Mouse (Mus musculus) liver, embryonic 11.5 days (tissue): ENCODE data around the gene Gm7347. TPM values are rescaled to one million over a fixed set of nuclear protein-coding genes. Genes with fewer than 3 reads are reported as not detected.
"Not testable (repeated sequence)": the region's sequence is repeated elsewhere in the genome, so short reads cannot be mapped to it uniquely, and the experiment has no call there.

ENCODE experiments used
- ATAC-seq: fragments of 200-750 bp; cut with Nextera tagmentation; replicated peaks from 2 replicates; pipeline ENCODE4 v1.8.0; 2017; ENCODE audit warnings: moderate number of reproducible peaks, mild to moderate bottlenecking, moderate TSS enrichment, moderate library complexity; ENCODE audit not compliant: low FRiP score
- DNase-seq: peaks from one replicate; pipeline ENCODE4 v3.0.0-alpha.2; 2017; ENCODE audit warnings: low spot score
- H3K27ac ChIP-seq: fragments of 300-500 bp; sonication (generic); 2 replicates; pipeline ENCODE4 v1.5.1; 2014; ENCODE audit warnings: mild to moderate bottlenecking, low read depth, low read length, control low read depth
- H3K27me3 ChIP-seq: fragments of 300-500 bp; sonication (generic); replicated peaks from 2 replicates; pipeline ENCODE4 v1.6.1; 2014; ENCODE audit warnings: low read length, mixed read lengths; ENCODE audit not compliant: control insufficient read depth, insufficient read depth
- H3K36me3 ChIP-seq: fragments of 300-500 bp; sonication (generic); 2 replicates; pipeline ENCODE4 v1.6.1; 2014; ENCODE audit warnings: mild to moderate bottlenecking, low read length, moderate library complexity, mixed read lengths; ENCODE audit not compliant: control insufficient read depth, insufficient read depth
- H3K4me1 ChIP-seq: fragments of 300-500 bp; sonication (generic); replicated peaks from 2 replicates; pipeline ENCODE4 v1.6.1; 2014; ENCODE audit warnings: low read length, mixed read lengths; ENCODE audit not compliant: control insufficient read depth, insufficient read depth
- H3K4me2 ChIP-seq: fragments of 300-500 bp; sonication (generic); 2 replicates; pipeline ENCODE4 v1.6.1; 2014; ENCODE audit warnings: mild to moderate bottlenecking, control low read depth, moderate library complexity
- H3K4me3 ChIP-seq: fragments of 300-500 bp; sonication (generic); 2 replicates; pipeline ENCODE4 v1.5.1; 2014; ENCODE audit warnings: low read depth, low read length, control low read depth
- H3K9ac ChIP-seq: fragments of 300-500 bp; sonication (generic); 2 replicates; pipeline ENCODE4 v1.6.1; 2014; ENCODE audit warnings: low read depth, low read length, control low read depth
- H3K9me3 ChIP-seq: fragments of 300-500 bp; sonication (generic); 2 replicates; pipeline ENCODE4 v1.6.1; 2016; ENCODE audit warnings: low read length, inconsistent platforms, mixed read lengths; ENCODE audit not compliant: control insufficient read depth
- WGBS: fragments of 180-500 bp; shearing (Covaris S2); extraction: QIAGEN DNeasy Blood & Tissue Kit; methylation state at CpG from one replicate; pipeline ENCODE4 v1.1.7; 2014; 5-methylcytosine and 5-hydroxymethylcytosine counted together
- polyA plus RNA-seq: library from polyadenylated mRNA; unstranded; fragments of >200 nt; fragmentation: Nextera tagmentation; extraction: Ambion mirVana; gene quantifications from 2 replicates; pipeline ENCODE4 v1.2.1, GENCODE M21; 2014

Gene Gm7347
- not detected in 2 replicates for polyA plus RNA-seq

DNA sequence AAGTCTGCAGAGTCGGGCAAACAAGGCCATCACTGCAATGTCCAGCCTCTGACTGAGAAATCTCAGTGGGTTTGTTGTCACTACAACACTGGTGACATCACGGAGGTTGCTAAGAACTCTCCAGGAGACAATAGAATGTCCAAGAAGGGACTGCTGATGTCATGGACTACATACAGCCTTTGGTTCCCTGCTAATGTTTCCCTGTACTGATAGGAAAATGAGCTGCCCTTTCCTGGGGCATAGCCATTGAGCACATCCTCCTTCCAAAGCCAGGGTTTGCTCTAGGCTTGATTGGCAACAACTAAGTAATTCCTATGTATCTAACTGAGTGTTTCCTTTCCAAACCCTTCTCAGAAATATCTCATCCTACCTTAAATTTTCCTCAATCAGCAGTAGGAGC lies at the start of gene Gm7347:
TSS of gene Gm7347 (minus strand) at position 101 of the 400 bp plus-strand sequence.
- H3K9me3 ChIP-seq, H3K36me3 ChIP-seq, DNase-seq, H3K4me3 ChIP-seq, H3K4me1 ChIP-seq, H3K4me2 ChIP-seq, H3K9ac ChIP-seq, H3K27me3 ChIP-seq, ATAC-seq, H3K27ac ChIP-seq: not testable (repeated sequence)
- no CpG with 5 or more reads among the region's 2 CpGs for WGBS

DNA sequence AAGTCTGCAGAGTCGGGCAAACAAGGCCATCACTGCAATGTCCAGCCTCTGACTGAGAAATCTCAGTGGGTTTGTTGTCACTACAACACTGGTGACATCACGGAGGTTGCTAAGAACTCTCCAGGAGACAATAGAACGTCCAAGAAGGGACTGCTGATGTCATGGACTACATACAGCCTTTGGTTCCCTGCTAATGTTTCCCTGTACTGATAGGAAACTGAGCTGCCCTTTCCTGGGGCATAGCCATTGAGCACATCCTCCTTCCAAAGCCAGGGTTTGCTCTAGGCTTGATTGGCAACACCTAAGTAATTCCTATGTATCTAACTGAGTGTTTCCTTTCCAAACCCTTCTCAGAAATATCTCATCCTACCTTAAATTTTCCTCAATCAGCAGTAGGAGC lies 46.9 kb upstream of the Gm7347 start, which contains the start of gene 5031410I06Rik:
TSS of gene 5031410I06Rik (minus strand) at position 101 of the 400 bp plus-strand sequence.
- not testable (repeated sequence) for H3K9ac ChIP-seq, H3K9me3 ChIP-seq, DNase-seq, H3K36me3 ChIP-seq, H3K27me3 ChIP-seq, ATAC-seq, H3K4me1 ChIP-seq, H3K27ac ChIP-seq, H3K4me2 ChIP-seq, H3K4me3 ChIP-seq
- no CpG with 5 or more reads among the region's 3 CpGs for WGBS

DNA sequence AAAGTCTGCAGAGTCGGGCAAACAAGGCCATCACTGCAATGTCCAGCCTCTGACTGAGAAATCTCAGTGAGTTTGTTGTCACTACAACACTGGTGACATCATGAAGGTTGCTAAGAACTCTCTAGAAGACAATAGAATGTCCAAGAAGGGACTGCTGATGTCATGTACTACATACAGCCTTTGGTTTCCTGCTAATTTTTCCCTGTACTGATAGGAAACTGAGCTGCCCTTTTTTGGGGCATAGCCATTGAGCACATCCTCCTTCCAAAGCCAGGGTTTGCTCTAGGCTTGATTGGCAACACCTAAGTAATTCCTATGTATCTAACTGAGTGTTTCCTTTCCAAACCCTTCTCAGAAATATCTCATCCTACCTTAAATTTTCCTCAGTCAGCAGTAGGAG lies 30.8 kb upstream of the Gm7347 start, which contains the start of gene Gm10471:
TSS of gene Gm10471 (minus strand) at position 101 of the 400 bp plus-strand sequence.
- not testable (repeated sequence) for H3K9me3 ChIP-seq, H3K4me1 ChIP-seq, H3K4me3 ChIP-seq, H3K4me2 ChIP-seq, ATAC-seq, H3K27ac ChIP-seq, DNase-seq, H3K27me3 ChIP-seq, H3K36me3 ChIP-seq, H3K9ac ChIP-seq
- WGBS = 58% methylated on average over 1 of the region's 1 CpGs

DNA sequence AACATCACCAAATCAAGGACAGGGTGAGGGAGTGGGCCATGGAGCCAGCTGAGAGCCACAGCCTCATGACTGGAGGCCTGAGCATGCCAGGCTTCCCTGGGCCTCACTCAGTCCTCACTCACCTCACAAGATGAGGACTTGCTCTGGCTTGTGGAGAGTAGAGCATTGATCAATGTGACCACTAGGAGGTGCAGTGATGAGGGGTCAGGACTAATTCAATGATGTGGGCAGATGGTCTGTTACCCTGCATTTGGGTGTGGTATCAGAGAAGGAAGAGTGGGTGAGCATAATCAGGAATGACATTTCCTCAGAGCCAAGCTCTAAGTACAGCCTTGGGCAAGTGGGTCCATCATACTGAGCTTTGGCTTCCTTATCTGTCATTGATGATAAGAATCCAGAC lies 20.6 kb upstream of the Gm7347 start:
- H3K4me2 ChIP-seq, H3K9ac ChIP-seq, ATAC-seq, H3K27me3 ChIP-seq, H3K36me3 ChIP-seq, H3K9me3 ChIP-seq, DNase-seq, H3K4me3 ChIP-seq, H3K27ac ChIP-seq, H3K4me1 ChIP-seq: not testable (repeated sequence)

DNA sequence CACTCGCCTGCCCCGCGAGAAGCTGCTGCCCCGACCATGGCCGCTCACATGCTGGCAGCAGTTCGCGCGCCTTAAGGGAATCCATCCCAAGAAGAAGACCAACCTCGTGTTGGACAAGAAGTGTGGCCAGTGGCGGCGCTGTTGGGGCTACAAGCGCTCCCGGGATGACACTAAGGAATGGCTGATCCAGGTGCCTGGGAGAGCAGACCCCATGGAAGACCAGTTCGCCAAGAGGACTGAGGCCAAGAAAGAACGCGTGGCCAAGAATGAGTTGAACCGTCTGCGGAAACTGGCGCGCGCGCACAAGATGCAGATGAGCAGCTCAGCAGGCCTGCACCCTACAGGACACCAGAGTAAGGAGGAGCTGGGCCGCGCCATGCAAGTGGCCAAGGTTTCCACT lies 12.3 kb upstream of the Gm7347 start:
- DNase-seq = no peak
- 0 out of 2 replicates have a peak, but pooled peaks cover 3% of the 10 kb centered on the region for H3K9me3 ChIP-seq
- WGBS = 82% methylated on average over 24 of the region's 24 CpGs
- no peak for ATAC-seq
- no peak overlapping the region for H3K27ac ChIP-seq
- no peaks in the 10 kb centered on the region for H3K4me1 ChIP-seq
- H3K4me3 ChIP-seq = no peak overlapping the region
- no peaks in the 10 kb centered on the region for H3K27me3 ChIP-seq
- no peak overlapping the region for H3K9ac ChIP-seq
- H3K4me2 ChIP-seq = no peak overlapping the region
- H3K36me3 ChIP-seq = no peaks in the 10 kb centered on the region

DNA sequence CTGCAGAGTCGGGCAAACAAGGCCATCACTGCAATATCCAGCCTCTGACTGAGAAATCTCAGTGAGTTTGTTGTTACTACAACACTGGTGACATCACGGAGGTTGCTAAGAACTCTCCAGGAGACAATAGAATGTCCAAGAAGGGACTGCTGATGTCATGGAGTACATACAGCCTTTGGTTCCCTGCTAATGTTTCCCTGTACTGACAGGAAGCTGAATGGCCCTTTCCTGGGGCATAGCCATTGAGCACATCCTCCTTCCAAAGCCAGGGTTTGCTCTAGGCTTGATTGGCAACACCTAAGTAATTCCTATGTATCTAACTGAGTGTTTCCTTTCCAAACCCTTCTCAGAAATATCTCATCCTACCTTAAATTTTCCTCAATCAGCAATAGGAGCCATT lies 18.9 kb downstream of the Gm7347 start, which contains the start of gene Speer4a:
TSS of gene Speer4a (minus strand) at position 101 of the 400 bp plus-strand sequence.
- WGBS = 66% methylated on average over 2 of the region's 2 CpGs
- H3K36me3 ChIP-seq, ATAC-seq, H3K4me1 ChIP-seq, H3K27ac ChIP-seq, H3K4me3 ChIP-seq, H3K4me2 ChIP-seq, H3K9me3 ChIP-seq, H3K9ac ChIP-seq, H3K27me3 ChIP-seq, DNase-seq: not testable (repeated sequence)

DNA sequence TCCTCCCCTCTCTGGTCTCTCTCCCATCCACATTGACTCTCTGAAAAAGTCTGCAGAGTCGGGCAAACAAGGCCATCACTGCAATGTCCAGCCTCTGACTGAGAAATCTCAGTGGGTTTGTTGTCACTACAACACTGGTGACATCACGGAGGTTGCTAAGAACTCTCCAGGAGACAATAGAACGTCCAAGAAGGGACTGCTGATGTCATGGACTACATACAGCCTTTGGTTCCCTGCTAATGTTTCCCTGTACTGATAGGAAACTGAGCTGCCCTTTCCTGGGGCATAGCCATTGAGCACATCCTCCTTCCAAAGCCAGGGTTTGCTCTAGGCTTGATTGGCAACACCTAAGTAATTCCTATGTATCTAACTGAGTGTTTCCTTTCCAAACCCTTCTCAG lies 35.6 kb downstream of the Gm7347 start, which contains the start of gene Gm5862:
TSS of gene Gm5862 (minus strand) at position 101 of the 400 bp plus-strand sequence.
- H3K27ac ChIP-seq, ATAC-seq, H3K36me3 ChIP-seq, H3K4me2 ChIP-seq, DNase-seq, H3K27me3 ChIP-seq, H3K9ac ChIP-seq, H3K4me3 ChIP-seq, H3K9me3 ChIP-seq, H3K4me1 ChIP-seq: not testable (repeated sequence)
- WGBS = no CpG with 5 or more reads among the region's 3 CpGs

DNA sequence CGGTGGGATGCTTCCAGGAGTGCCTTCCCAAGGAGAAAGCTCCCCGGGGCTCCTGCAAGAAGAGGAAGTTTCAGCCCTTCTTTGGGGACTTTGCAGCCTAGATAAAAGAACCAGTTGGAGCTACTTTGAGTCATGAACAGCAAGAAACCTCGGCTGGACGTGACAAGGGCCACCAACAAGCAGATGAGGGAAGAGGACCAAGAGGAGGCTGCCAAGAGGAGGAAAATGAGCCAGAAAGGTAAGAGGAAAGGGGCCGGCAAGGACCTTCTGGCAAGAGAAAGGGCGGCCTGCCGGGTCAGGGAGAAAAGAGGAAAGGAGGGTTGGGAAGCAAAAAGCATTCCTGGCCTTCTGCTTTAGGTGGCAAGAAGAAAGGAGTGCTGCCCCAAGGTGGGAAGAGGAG lies 50.7 kb downstream of the Gm7347 start:
- not testable (repeated sequence) for H3K27ac ChIP-seq, DNase-seq, H3K4me2 ChIP-seq, H3K36me3 ChIP-seq, H3K9ac ChIP-seq, H3K27me3 ChIP-seq, ATAC-seq, H3K9me3 ChIP-seq, H3K4me3 ChIP-seq, H3K4me1 ChIP-seq
- WGBS = 50% methylated on average over 6 of the region's 7 CpGs

DNA sequence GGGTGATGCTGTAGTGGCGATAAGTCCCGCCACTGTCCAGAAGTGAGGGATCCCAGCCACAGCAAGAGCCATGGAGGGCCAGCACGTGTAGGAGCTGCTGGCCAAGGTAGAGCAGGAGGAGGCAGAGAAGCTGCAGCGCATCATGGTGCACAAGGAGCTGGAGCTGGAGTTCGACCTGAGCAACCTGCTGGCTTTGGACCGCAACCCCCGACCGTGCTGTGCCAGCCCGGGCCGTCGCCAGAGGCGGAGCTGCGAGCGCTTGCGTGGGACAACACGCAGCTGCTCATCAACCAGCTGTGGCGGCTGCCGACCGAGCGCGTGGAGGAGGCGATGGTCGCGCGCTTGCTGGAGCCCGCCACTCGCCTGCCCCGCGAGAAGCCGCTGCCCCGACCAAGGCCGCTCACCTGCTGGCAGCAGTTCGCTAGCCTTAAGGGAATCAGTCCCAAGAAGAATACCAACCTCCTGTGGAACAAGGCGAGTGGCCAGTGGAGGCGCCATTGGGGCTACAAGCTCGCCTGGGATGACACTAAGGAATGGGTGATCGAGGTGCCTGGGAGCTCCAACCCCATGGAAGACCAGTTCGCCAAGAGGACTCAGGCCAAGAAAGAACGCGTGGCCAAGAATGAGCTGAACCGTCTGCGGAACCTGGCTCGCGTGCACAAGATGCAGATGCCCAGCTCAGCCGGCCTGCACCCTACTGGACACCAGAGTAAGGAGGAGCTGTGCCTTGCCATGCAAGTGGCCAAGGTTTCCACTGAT lies 51.3 kb downstream of the Gm7347 start:
- 20% methylated on average over 41 of the region's 45 CpGs for WGBS

More for the DNA sequence above, 51.3 kb downstream of the Gm7347 start:
- H3K27me3 ChIP-seq, H3K9ac ChIP-seq, H3K9me3 ChIP-seq, H3K4me1 ChIP-seq, H3K36me3 ChIP-seq, H3K27ac ChIP-seq: not testable (repeated sequence)
- Histone ChIP-seq H3K4me2 (peak overlapping the region; percentile 46), H3K4me3 (peak overlapping the region; percentile 32)
- peak; percentile 54 for DNase-seq
- ATAC-seq = peak; percentile 49
